Mouse (Mus musculus): Measurements from ENCODE around the gene Idua. TPM values are rescaled to one million over a fixed set of nuclear protein-coding genes. Genes with fewer than 3 reads are reported as not detected.
A peak's percentile ranks its signal among the peaks of the same experiment; 100 is the strongest.

The Idua gene
- polyA plus RNA-seq, 1 experiment from 2014 or later: 7.9 TPM

GRCm38 (mm10) chr5:108713096-108713495 lies 53.0 kb downstream of the Idua start:
- WGBS: 87% methylated on average over 2 of the region's 2 CpGs
- Histone ChIP-seq H3K27me3 (no peaks in the 10 kb centered on the region), H3K27ac (no peak overlapping the region), H3K4me1 (peaks cover 6% of the 10 kb centered on the region; the same call in 1 of the 2 replicates), H3K9me3 (replicated peaks) (no peaks in the 10 kb centered on the region), H3K4me3 (no peak overlapping the region), H3K36me3 (ENCODE audit: poor library complexity, severe bottlenecking) (no peaks in the 10 kb centered on the region; the same call in 1 of the 2 replicates), H3K9ac (no peak overlapping the region), H3K4me2 (no peak overlapping the region)
- no peak for ATAC-seq

DNA sequence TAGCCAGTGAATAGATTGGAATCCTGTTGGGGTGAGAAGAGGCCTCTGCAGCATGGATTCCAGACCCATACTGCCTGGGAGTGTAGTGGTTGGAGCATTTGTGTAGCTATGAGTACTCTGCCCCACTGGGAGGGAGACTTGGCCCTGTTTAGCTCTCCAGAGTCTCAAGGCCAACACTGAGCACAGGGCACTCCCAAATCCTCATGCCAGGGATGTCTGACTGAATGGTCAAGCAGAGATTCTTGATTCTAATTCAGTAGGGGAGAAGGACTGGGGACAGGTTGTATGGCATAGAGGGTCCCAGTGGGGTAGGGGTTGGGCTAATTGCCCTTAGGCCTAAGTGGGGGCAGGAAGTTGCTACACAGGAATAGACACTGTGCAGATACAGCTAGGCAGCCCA lies 53.6 kb downstream of the Idua start:
- Histone ChIP-seq H3K4me3 (no peak overlapping the region), H3K9me3 (replicated peaks) (no peaks in the 10 kb centered on the region), H3K4me1 (peaks cover 9% of the 10 kb centered on the region; the same call in 1 of the 2 replicates), H3K27me3 (no peaks in the 10 kb centered on the region), H3K4me2 (no peak overlapping the region), H3K27ac (no peak overlapping the region), H3K36me3 (ENCODE audit: poor library complexity, severe bottlenecking) (no peaks in the 10 kb centered on the region; the same call in 1 of the 2 replicates), H3K9ac (no peak overlapping the region)
- ATAC-seq: 0 out of 2 replicates have a peak, but pooled peaks have one; percentile 13

- Histone ChIP-seq H3K9me3 (replicated peaks) (no peaks in the 10 kb centered on the region), H3K4me1 (peaks cover 9% of the 10 kb centered on the region; the same call in 1 of the 2 replicates), H3K9ac (no peak overlapping the region), H3K4me2 (no peak overlapping the region), H3K27ac (no peak overlapping the region), H3K4me3 (no peak overlapping the region), H3K36me3 (ENCODE audit: poor library complexity, severe bottlenecking) (no peaks in the 10 kb centered on the region), H3K27me3 (no peaks in the 10 kb centered on the region)
- peak; percentile 36; the same call in 1 of the 2 replicates for ATAC-seq
- 64% methylated on average over 6 of the region's 6 CpGs for WGBS
Observed at GRCm38 (mm10) chr5:108714149-108714548, 54.0 kb downstream of the Idua start.

DNA sequence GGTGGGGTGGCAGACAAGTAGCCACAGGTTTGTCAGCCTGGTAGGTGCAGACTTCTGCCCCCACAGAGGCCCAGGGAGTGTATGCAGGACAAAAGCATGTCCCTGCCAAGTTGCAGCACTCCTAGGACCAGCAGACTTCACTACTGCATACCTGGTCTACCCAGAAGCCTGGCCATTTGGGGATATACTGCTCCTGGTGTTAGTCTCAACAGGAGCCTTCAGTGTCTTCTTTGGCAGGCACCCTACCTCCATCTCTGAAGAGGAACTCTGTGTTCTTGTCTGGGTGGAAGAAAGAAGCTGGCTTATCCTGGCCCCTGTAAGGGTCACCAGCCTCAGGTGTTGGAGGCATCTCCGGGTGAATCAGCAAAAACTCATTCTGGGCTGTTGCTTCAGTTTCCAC lies 55.8 kb downstream of the Idua start:
- no peaks in the 10 kb centered on the region for H3K36me3 ChIP-seq (ENCODE audit: poor library complexity, severe bottlenecking)
- WGBS: 94% methylated on average over 1 of the region's 1 CpGs
- H3K9me3 ChIP-seq (replicated peaks): no peaks in the 10 kb centered on the region
- H3K4me3 ChIP-seq: no peak overlapping the region
- no peak overlapping the region for H3K9ac ChIP-seq
- ATAC-seq: no peak
- no peak overlapping the region for H3K4me2 ChIP-seq
- H3K27ac ChIP-seq: no peak overlapping the region
- H3K27me3 ChIP-seq: no peaks in the 10 kb centered on the region
- H3K4me1 ChIP-seq: peaks cover 9% of the 10 kb centered on the region; the same call in 1 of the 2 replicates

- WGBS: 44% methylated on average over 4 of the region's 4 CpGs
- H3K4me1 ChIP-seq: peaks cover 9% of the 10 kb centered on the region; the same call in 1 of the 2 replicates
- H3K4me3 ChIP-seq: no peak overlapping the region
- no peaks in the 10 kb centered on the region for H3K9me3 ChIP-seq (replicated peaks)
- no peak overlapping the region for H3K4me2 ChIP-seq
- H3K36me3 ChIP-seq (ENCODE audit: poor library complexity, severe bottlenecking): no peaks in the 10 kb centered on the region
- no peak for ATAC-seq
- H3K9ac ChIP-seq: no peak overlapping the region
- H3K27ac ChIP-seq: no peak overlapping the region
- H3K27me3 ChIP-seq: no peaks in the 10 kb centered on the region
Observed at GRCm38 (mm10) chr5:108718051-108718450, 57.9 kb downstream of the Idua start.

DNA sequence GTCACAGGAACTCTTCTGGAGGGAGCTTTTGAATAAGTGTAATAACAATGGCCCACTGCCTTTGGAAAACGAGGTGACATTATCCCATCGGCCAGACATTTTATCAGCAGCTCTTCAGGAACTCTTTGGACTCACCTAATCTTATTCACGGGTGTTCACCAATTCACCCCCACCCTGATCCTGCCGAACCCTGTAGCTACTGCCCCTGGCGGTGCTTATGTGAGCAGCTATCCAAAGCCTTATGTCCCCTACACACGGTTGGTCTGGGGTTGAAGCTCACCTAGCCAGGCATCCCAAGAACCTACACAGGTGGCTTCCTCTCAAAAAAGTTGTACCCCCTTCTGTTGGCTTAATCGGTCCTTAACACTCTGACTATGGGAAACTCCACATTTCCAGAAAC lies 59.6 kb downstream of the Idua start:
- Histone ChIP-seq H3K4me1 (peaks cover 9% of the 10 kb centered on the region; the same call in 1 of the 2 replicates), H3K36me3 (ENCODE audit: poor library complexity, severe bottlenecking) (no peaks in the 10 kb centered on the region), H3K4me3 (no peak overlapping the region), H3K27me3 (no peaks in the 10 kb centered on the region), H3K9me3 (replicated peaks) (no peaks in the 10 kb centered on the region), H3K9ac (no peak overlapping the region), H3K4me2 (no peak overlapping the region), H3K27ac (no peak overlapping the region)
- WGBS: 63% methylated on average over 7 of the region's 7 CpGs
- ATAC-seq: no peak

- H3K9ac ChIP-seq: no peak overlapping the region
- no peaks in the 10 kb centered on the region for H3K9me3 ChIP-seq (replicated peaks)
- H3K4me2 ChIP-seq: no peak overlapping the region
- no peaks in the 10 kb centered on the region for H3K27me3 ChIP-seq
- H3K4me1 ChIP-seq: 0 out of 2 replicates have a peak, but pooled peaks cover 3% of the 10 kb centered on the region
- 75% methylated on average over 2 of the region's 2 CpGs for WGBS
- H3K36me3 ChIP-seq (ENCODE audit: poor library complexity, severe bottlenecking): no peaks in the 10 kb centered on the region
- H3K27ac ChIP-seq: no peak overlapping the region
- H3K4me3 ChIP-seq: no peak overlapping the region
- ATAC-seq: no peak
Observed at GRCm38 (mm10) chr5:108724006-108724405, 63.9 kb downstream of the Idua start.

DNA sequence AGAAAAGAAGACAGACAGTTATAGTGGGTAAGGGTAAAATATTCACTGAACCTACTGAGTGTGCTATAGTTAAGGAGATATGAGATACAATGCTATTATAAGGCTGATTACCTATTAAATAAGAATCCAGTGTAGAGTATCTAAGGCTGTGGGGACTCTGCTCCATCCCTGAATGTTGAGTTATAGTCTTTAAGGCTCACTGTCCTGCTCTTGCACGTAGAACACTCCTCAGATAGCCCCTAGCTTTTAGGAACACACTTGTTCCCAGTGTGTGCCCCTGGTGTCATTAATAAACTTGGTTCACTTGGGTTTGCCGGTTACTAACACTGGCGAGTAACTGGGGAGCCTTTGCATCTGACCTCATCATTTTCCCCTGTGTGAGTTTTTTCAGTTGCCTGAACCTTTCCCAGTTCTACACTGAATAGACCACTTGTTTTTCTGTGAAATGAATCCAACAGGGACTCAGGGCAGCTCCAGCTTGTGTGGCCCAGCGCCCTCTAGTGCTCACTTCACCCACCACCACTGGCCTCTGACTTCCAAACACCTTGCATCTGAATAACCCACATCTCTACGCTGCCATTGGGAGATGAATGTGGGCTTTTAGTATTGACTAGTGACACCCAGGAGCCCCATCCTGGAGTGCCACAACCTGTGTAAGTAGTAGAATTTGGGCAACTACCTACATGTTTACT lies 66.6 kb downstream of the Idua start:
- Histone ChIP-seq H3K4me3 (no peak overlapping the region), H3K4me1 (0 out of 2 replicates have a peak, but pooled peaks cover 3% of the 10 kb centered on the region), H3K9me3 (replicated peaks) (no peaks in the 10 kb centered on the region), H3K4me2 (no peak overlapping the region), H3K27me3 (no peaks in the 10 kb centered on the region), H3K36me3 (ENCODE audit: poor library complexity, severe bottlenecking) (no peaks in the 10 kb centered on the region), H3K27ac (no peak overlapping the region), H3K9ac (no peak overlapping the region)
- peak; percentile 86 for ATAC-seq
- WGBS: 19% methylated on average over 5 of the region's 5 CpGs

DNA sequence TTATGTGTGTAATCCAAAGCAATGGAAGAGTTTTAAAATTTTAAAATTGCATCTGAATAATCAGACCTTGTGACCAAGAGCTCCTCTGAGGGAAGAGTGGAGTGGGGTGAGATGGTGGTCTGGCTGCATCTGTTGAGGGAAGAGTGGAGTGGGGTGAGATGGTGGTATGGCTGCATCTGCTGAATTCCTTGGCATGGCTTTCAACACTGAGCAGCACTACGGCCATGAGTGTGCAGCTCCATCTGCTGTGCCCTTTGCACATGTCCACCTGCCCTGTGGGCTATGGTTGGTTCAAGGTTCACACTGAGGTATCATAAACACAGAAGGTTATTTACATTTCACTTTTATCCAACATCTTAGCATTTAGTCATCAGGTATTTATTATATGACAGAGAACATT lies 67.3 kb downstream of the Idua start:
- H3K27ac ChIP-seq: no peak overlapping the region
- H3K9ac ChIP-seq: no peak overlapping the region
- no peaks in the 10 kb centered on the region for H3K9me3 ChIP-seq (replicated peaks)
- H3K4me3 ChIP-seq: no peak overlapping the region
- H3K27me3 ChIP-seq: no peaks in the 10 kb centered on the region
- 75% methylated on average over 1 of the region's 1 CpGs for WGBS
- H3K36me3 ChIP-seq (ENCODE audit: poor library complexity, severe bottlenecking): no peaks in the 10 kb centered on the region
- H3K4me2 ChIP-seq: no peak overlapping the region
- ATAC-seq: no peak
- H3K4me1 ChIP-seq: 0 out of 2 replicates have a peak, but pooled peaks cover 3% of the 10 kb centered on the region

Other genes starting within 250 kb of the Idua start
- gene Atp5k, start 225.9 kb upstream of the Idua start, polyA plus RNA-seq (2015; fragmentation: Nextera tagmentation; extraction: Ambion mirVana): 418 and 500 TPM in 2 replicates
- gene Mfsd7a, start 211.4 kb upstream of the Idua start, polyA plus RNA-seq (2015; fragmentation: Nextera tagmentation; extraction: Ambion mirVana): 0.06 and 0.17 TPM in 2 replicates
- 30.1 and 30.8 TPM in 2 replicates for gene Pcgf3, start 199.1 kb upstream of the Idua start, polyA plus RNA-seq (2015; fragmentation: Nextera tagmentation; extraction: Ambion mirVana)
- gene Cplx1, start 110.3 kb upstream of the Idua start, polyA plus RNA-seq (2015; fragmentation: Nextera tagmentation; extraction: Ambion mirVana): 31.4 and 33.8 TPM in 2 replicates
- 45.3 and 50.5 TPM in 2 replicates for gene Gak, start 30.6 kb upstream of the Idua start, polyA plus RNA-seq (2015; fragmentation: Nextera tagmentation; extraction: Ambion mirVana)
- 19.9 and 20.0 TPM in 2 replicates for gene Tmem175, start 30.6 kb upstream of the Idua start, polyA plus RNA-seq (2015; fragmentation: Nextera tagmentation; extraction: Ambion mirVana)
- 13.7 and 19.0 TPM in 2 replicates for gene Dgkq, start 9.3 kb downstream of the Idua start, polyA plus RNA-seq (2015; fragmentation: Nextera tagmentation; extraction: Ambion mirVana)
- gene Slc26a1, start 15.2 kb downstream of the Idua start, polyA plus RNA-seq (2015; fragmentation: Nextera tagmentation; extraction: Ambion mirVana): 1.5 and 1.6 TPM in 2 replicates
- gene Fgfrl1, start 32.1 kb downstream of the Idua start, polyA plus RNA-seq (2015; fragmentation: Nextera tagmentation; extraction: Ambion mirVana): 5.5 and 5.6 TPM in 2 replicates
- not detected in 2 replicates for gene Rnf212, start 114.7 kb downstream of the Idua start, polyA plus RNA-seq (2015; fragmentation: Nextera tagmentation; extraction: Ambion mirVana)
- not detected in 2 replicates for gene Tmed11, start 135.0 kb downstream of the Idua start, polyA plus RNA-seq (2015; fragmentation: Nextera tagmentation; extraction: Ambion mirVana)
- gene Vmn2r8, start 148.5 kb downstream of the Idua start, polyA plus RNA-seq (2015; fragmentation: Nextera tagmentation; extraction: Ambion mirVana): not detected in 2 replicates
- not detected in 2 replicates for gene Vmn2r9, start 192.3 kb downstream of the Idua start, polyA plus RNA-seq (2015; fragmentation: Nextera tagmentation; extraction: Ambion mirVana)